Mouse (Mus musculus): Measurements from ENCODE around the gene Ank3.

- no peak for TF ChIP-seq CTCF (IDR thresholded peaks at IDR 0.05)
- TF ChIP-seq EP300 (IDR thresholded peaks at IDR 0.05) = no peak
These were observed 520.5 kb downstream of the Ank3 start for GRCm38 (mm10) chr10:69919152-69919492.

Measured in lung, postnatal 0 days (tissue).